Mouse (Mus musculus) lung, postnatal 0 days (tissue): Measurements from ENCODE around the gene Slc45a3. TPM values are rescaled to one million over a fixed set of nuclear protein-coding genes. Genes with fewer than 3 reads are reported as not detected.

Source experiments
- ATAC-seq: fragments of 200-750 bp; cut with Nextera tagmentation; 2 replicates; pipeline ENCODE4 v1.8.0; 2017; ENCODE audit warnings: moderate library complexity
- DNase-seq: peaks from one replicate; pipeline ENCODE4 v3.0.0-alpha.2; 2016; ENCODE audit warnings: low spot score
- H3K27ac ChIP-seq: fragments of 300-500 bp; sonication (generic); 2 replicates; pipeline ENCODE4 v1.5.1; 2014; ENCODE audit warnings: antibody characterized with exemption, mild to moderate bottlenecking, low read length, mixed read lengths
- H3K27me3 ChIP-seq: fragments of 300-500 bp; sonication (generic); replicated peaks from 2 replicates; pipeline ENCODE4 v1.6.1; 2014; ENCODE audit warnings: low read length, mixed read lengths; ENCODE audit not compliant: insufficient read depth
- H3K36me3 ChIP-seq: fragments of 300-500 bp; sonication (generic); 2 replicates; pipeline ENCODE4 v1.6.1; 2014; ENCODE audit warnings: low read length, mixed read lengths; ENCODE audit not compliant: insufficient read depth
- H3K4me1 ChIP-seq: fragments of 300-500 bp; sonication (generic); 2 replicates; pipeline ENCODE4 v1.6.1; 2014; ENCODE audit warnings: antibody characterized with exemption, low read depth, low read length, mixed read lengths; ENCODE audit not compliant: insufficient read depth
- H3K4me2 ChIP-seq: fragments of 300-500 bp; sonication (generic); replicated peaks from 2 replicates; pipeline ENCODE4 v1.6.1; 2014; ENCODE audit warnings: low read depth, mild to moderate bottlenecking, low read length, moderate library complexity, mixed read lengths
- H3K4me3 ChIP-seq: fragments of 300-500 bp; sonication (generic); 2 replicates; pipeline ENCODE4 v1.5.1; 2014; ENCODE audit warnings: low read depth, low read length
- H3K9ac ChIP-seq: fragments of 300-500 bp; sonication (generic); replicated peaks from 2 replicates; pipeline ENCODE4 v1.6.1; 2014; ENCODE audit warnings: low read depth, mild to moderate bottlenecking
- H3K9me3 ChIP-seq: fragments of 300-500 bp; sonication (generic); 2 replicates; pipeline ENCODE4 v1.6.1; 2016; ENCODE audit warnings: low read length, mixed read lengths
- CTCF ChIP-seq: IDR thresholded peaks from 2 replicates; pipeline ENCODE4 v1.5.1; 2016; ENCODE audit warnings: antibody characterized with exemption, mild to moderate bottlenecking
- EP300 ChIP-seq: IDR thresholded peaks from 2 replicates; pipeline ENCODE4 v1.6.1; 2016; ENCODE audit warnings: antibody characterized with exemption, mild to moderate bottlenecking, control low read depth
- WGBS: fragments of 180-500 bp; shearing (Covaris S2); extraction: QIAGEN DNeasy Blood & Tissue Kit; methylation state at CpG from one replicate; pipeline ENCODE4 v1.1.7; 2014; 5-methylcytosine and 5-hydroxymethylcytosine counted together
- polyA plus RNA-seq: library from polyadenylated mRNA; unstranded; fragments of >200 nt; fragmentation: Nextera tagmentation; extraction: Ambion mirVana; gene quantifications from 2 replicates; pipeline ENCODE4 v1.2.1, GENCODE M21; 2015

Slc45a3 gene
- polyA plus RNA-seq, 1 experiment from 2014 or later = 5.7 TPM

GRCm38 (mm10) chr1:132008881-132009644 lies 46.3 kb downstream of the Slc45a3 start:
- no peaks in the 10 kb centered on the region for H3K9me3 ChIP-seq

GRCm38 (mm10) chr1:132010632-132011501 lies 48.1 kb downstream of the Slc45a3 start:
- 61% methylated on average over 17 of the region's 17 CpGs for WGBS

More at GRCm38 (mm10) chr1:132008881-132009644, 46.3 kb downstream of the Slc45a3 start:
- WGBS = 24% methylated on average over 8 of the region's 8 CpGs
- TF ChIP-seq EP300 (no peak), CTCF (no peak)
- ATAC-seq = no peak
- Histone ChIP-seq H3K4me3 (peak overlapping the region; percentile 90), H3K9ac (peak overlapping the region; percentile 94), H3K36me3 (no peaks in the 10 kb centered on the region), H3K4me2 (peak overlapping the region; percentile 77), H3K27ac (peak overlapping the region; percentile 100), H3K4me1 (peaks cover 13% of the 10 kb centered on the region; the same call in 1 of the 2 replicates), H3K27me3 (no peaks in the 10 kb centered on the region)
- DNase-seq = no peak

DNA sequence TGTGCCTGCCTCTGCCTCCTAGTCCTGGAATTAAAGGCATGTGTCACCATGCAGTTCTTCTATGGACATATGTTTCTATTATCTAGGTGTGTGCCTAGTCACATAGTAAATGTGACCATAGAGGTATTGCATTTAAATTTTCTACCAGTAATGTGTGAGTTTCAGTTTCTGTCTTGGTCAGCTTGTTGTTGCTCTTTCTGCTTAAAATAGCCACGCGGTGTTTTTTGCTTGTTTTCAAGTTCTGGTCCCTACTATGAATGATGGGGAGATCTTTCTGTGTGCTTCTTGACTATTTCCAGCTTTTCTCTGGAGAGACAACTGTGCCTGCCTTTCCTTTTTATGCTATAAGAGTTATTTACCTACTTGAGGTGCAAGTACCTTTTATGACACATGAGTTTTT lies 49.0 kb downstream of the Slc45a3 start:
- no peak overlapping the region for H3K9ac ChIP-seq
- TF ChIP-seq CTCF (no peak), EP300 (no peak)
- H3K36me3 ChIP-seq = peaks cover 5% of the 10 kb centered on the region; the same call in 1 of the 2 replicates
- no peaks in the 10 kb centered on the region for H3K9me3 ChIP-seq
- H3K4me3 ChIP-seq = no peak overlapping the region
- H3K4me2 ChIP-seq = no peak overlapping the region
- peaks cover 13% of the 10 kb centered on the region; the same call in 1 of the 2 replicates for H3K4me1 ChIP-seq
- ATAC-seq (no peak), DNase-seq (no peak)
- H3K27ac ChIP-seq = no peak overlapping the region
- H3K27me3 ChIP-seq = no peaks in the 10 kb centered on the region
- 59% methylated on average over 2 of the region's 2 CpGs for whole genome bisulfite sequencing

More at GRCm38 (mm10) chr1:132010632-132011501, 48.1 kb downstream of the Slc45a3 start:
- ATAC-seq (no peak), DNase-seq (peak; percentile 48)
- H3K4me3 ChIP-seq = no peak overlapping the region
- H3K9me3 ChIP-seq = no peaks in the 10 kb centered on the region
- H3K36me3 ChIP-seq = peaks cover 5% of the 10 kb centered on the region; the same call in 1 of the 2 replicates
- H3K27ac ChIP-seq = peak overlapping the region; percentile 47; the same call in 1 of the 2 replicates
- no peaks in the 10 kb centered on the region for H3K27me3 ChIP-seq
- no peak overlapping the region for H3K9ac ChIP-seq
- H3K4me2 ChIP-seq = peak overlapping the region; percentile 3; the same call in 1 of the 2 replicates
- H3K4me1 ChIP-seq = peaks cover 13% of the 10 kb centered on the region; the same call in 1 of the 2 replicates
- TF ChIP-seq CTCF = no peak
- TF ChIP-seq EP300 = 0 out of 2 replicates have a peak, but pooled peaks have one; percentile 37

DNA sequence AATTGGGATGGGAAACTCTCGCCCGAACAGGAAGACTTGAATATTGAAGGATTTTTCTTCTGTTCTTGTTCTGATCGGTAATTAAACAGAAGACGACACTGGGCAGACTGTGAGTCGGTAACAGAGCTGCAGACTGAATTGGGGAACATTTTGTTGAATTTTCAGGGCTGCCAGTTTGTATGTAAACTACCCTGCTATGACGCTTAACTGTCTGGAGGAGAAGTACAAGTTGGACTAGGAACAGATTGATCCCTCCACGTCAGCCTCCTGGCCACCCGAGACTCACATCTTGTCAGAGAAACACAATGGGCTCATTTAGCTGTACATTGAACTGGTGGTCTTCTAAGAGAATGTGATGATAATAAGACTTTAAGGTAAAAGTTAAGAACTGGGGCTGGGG lies 50.1 kb downstream of the Slc45a3 start:
- H3K27ac ChIP-seq = no peak overlapping the region
- H3K4me3 ChIP-seq = no peak overlapping the region
- no peak for ATAC-seq
- no peaks in the 10 kb centered on the region for H3K27me3 ChIP-seq
- peaks cover 13% of the 10 kb centered on the region; the same call in 1 of the 2 replicates for H3K4me1 ChIP-seq
- H3K36me3 ChIP-seq = peaks cover 13% of the 10 kb centered on the region; the same call in 1 of the 2 replicates
- TF ChIP-seq CTCF (no peak), EP300 (no peak)
- H3K9me3 ChIP-seq = no peaks in the 10 kb centered on the region
- no peak overlapping the region for H3K4me2 ChIP-seq
- WGBS = 70% methylated on average over 8 of the region's 8 CpGs
- H3K9ac ChIP-seq = no peak overlapping the region
- no peak for DNase-seq

- no peak overlapping the region for H3K4me3 ChIP-seq
- no peak for ATAC-seq
Observed at GRCm38 (mm10) chr1:132014800-132015199, 52.0 kb downstream of the Slc45a3 start.

DNA sequence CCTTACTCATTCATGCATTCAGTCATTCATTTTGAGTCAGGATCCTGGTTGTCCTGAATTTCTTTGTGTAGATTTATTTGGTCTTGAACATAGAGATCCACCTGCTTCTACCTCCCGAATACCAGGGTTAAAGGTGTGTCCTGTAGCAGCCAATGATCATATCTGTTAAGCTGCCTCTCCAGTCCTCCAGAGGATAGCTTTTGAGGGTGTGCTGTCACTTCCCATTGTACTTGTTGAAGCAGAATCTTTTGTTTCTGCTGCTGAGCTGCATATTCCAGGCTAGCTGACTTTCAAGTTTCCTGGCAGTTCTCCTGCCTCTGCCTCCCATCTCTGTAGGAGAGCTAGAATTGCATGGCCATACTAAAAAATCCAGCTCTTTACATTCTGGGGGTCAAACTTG lies 53.9 kb downstream of the Slc45a3 start:
- DNase-seq = no peak
- Histone ChIP-seq H3K9ac (no peak overlapping the region), H3K27ac (no peak overlapping the region), H3K27me3 (no peaks in the 10 kb centered on the region), H3K36me3 (peaks cover 29% of the 10 kb centered on the region), H3K4me1 (no peaks in the 10 kb centered on the region), H3K9me3 (no peaks in the 10 kb centered on the region), H3K4me2 (no peak overlapping the region), H3K4me3 (no peak overlapping the region)
- ATAC-seq = no peak
- no peak for TF ChIP-seq CTCF
- TF ChIP-seq EP300 = no peak
- WGBS = 92% methylated on average over 1 of the region's 1 CpGs

More at GRCm38 (mm10) chr1:132014800-132015199, 52.0 kb downstream of the Slc45a3 start:
- Histone ChIP-seq H3K27me3 (no peaks in the 10 kb centered on the region), H3K9ac (no peak overlapping the region), H3K4me2 (no peak overlapping the region), H3K27ac (no peak overlapping the region), H3K9me3 (no peaks in the 10 kb centered on the region), H3K4me1 (peaks cover 7% of the 10 kb centered on the region; the same call in 1 of the 2 replicates), H3K36me3 (peaks cover 18% of the 10 kb centered on the region; the same call in 1 of the 2 replicates)
- no peak for DNase-seq
- no peak for TF ChIP-seq EP300
- TF ChIP-seq CTCF = peak; percentile 44
- WGBS = 83% methylated on average over 1 of the region's 1 CpGs
